In genomic region chr4:100998145-100998544, GRCm38 (mm10) we compare ENCODE assay signal across 9 mouse cellular contexts. TPM values are rescaled to one million over a fixed set of nuclear protein-coding genes. Genes with fewer than 3 reads are reported as not detected.
DNase-seq lines count a peak whose midpoint lies in the region; ATAC-seq and TF ChIP-seq lines count a peak whose summit lies in the region.
"Had no signal": no experiment of that assay in that cellular context is flagged by ENCODE, and none has a peak within 500 bp of the region (broad histone marks: within the 10 kb centered on the region; RNA-seq: fewer than 3 reads in every experiment).

No protein-coding gene starts in this region.

- no peak overlapping the region for H3K4me2 ChIP-seq in intestine, embryonic 14.5 days (ENCODE audit: low read length)
- no peak overlapping the region for H3K4me2 ChIP-seq in intestine, embryonic 15.5 days (replicated peaks)
- H3K4me2 ChIP-seq in midbrain, embryonic 16.5 days (ENCODE audit: low read length): no peak overlapping the region
- H3K4me2 ChIP-seq: limb, embryonic 15.5 days had no signal

- H3K27ac ChIP-seq in intestine, embryonic 14.5 days (ENCODE audit: low read depth): no peak overlapping the region
- H3K27ac ChIP-seq in intestine, embryonic 15.5 days: no peak overlapping the region
- H3K27ac ChIP-seq in cortical plate, adult 2 months (ENCODE audit: insufficient read depth, low read length): no peak overlapping the region
- no peak overlapping the region for H3K27ac ChIP-seq in limb, embryonic 10.5 days
- peak overlapping the region; percentile 54 for H3K27ac ChIP-seq in midbrain, embryonic 16.5 days (ENCODE audit: low read length)
- H3K27ac ChIP-seq: limb, embryonic 15.5 days had no signal

- intact Hi-C loops in heart, postnatal 36 days (cut with DNase I): loop anchor here (1.0 to 10.0 kb wide), 2 partner anchors 148 to 997 kb away; no protein-coding TSS in a partner anchor

- no peak overlapping the region for H3K4me3 ChIP-seq in intestine, embryonic 14.5 days (ENCODE audit: low read depth, low read length)
- H3K4me3 ChIP-seq in intestine, embryonic 15.5 days (replicated peaks): no peak overlapping the region
- H3K4me3 ChIP-seq in cortical plate, adult 2 months (ENCODE audit: insufficient read depth, low read length): no peak overlapping the region
- no peak overlapping the region for H3K4me3 ChIP-seq in limb, embryonic 10.5 days
- H3K4me3 ChIP-seq in midbrain, embryonic 16.5 days (ENCODE audit: low read depth, low read length): no peak overlapping the region
- H3K4me3 ChIP-seq: limb, embryonic 15.5 days had no signal

- H3K27me3 ChIP-seq in intestine, embryonic 14.5 days (replicated peaks; ENCODE audit: control insufficient read depth, insufficient read depth, low read length): no peaks in the 10 kb centered on the region
- H3K27me3 ChIP-seq in intestine, embryonic 15.5 days (replicated peaks): no peaks in the 10 kb centered on the region
- H3K27me3 ChIP-seq in limb, embryonic 10.5 days (ENCODE audit: low read depth, poor library complexity, severe bottlenecking): no peaks in the 10 kb centered on the region
- H3K27me3 ChIP-seq in midbrain, embryonic 16.5 days (ENCODE audit: control insufficient read depth, insufficient read depth, low read depth, low read length): no peaks in the 10 kb centered on the region
- H3K27me3 ChIP-seq: limb, embryonic 15.5 days had no signal

- 18% methylated on average over 2 of the region's 2 CpGs for WGBS in intestine, embryonic 14.5 days
- whole genome bisulfite sequencing in intestine, embryonic 15.5 days: 14% methylated on average over 2 of the region's 2 CpGs
- 31% methylated on average over 2 of the region's 2 CpGs for WGBS in limb, embryonic 10.5 days
- 12% methylated on average over 2 of the region's 2 CpGs for WGBS in midbrain, embryonic 16.5 days

- no peaks in the 10 kb centered on the region for H3K4me1 ChIP-seq in intestine, embryonic 14.5 days (replicated peaks; ENCODE audit: control insufficient read depth, insufficient read depth, low read length)
- H3K4me1 ChIP-seq in intestine, embryonic 15.5 days (replicated peaks): no peaks in the 10 kb centered on the region
- no peaks in the 10 kb centered on the region for H3K4me1 ChIP-seq in cortical plate, adult 2 months (ENCODE audit: control insufficient read depth, insufficient read depth, low read length)
- no peaks in the 10 kb centered on the region for H3K4me1 ChIP-seq in limb, embryonic 10.5 days
- H3K4me1 ChIP-seq in midbrain, embryonic 16.5 days (ENCODE audit: control insufficient read depth, insufficient read depth, low read length): peaks cover 49% of the 10 kb centered on the region
- H3K4me1 ChIP-seq: limb, embryonic 15.5 days had no signal

- H3K36me3 ChIP-seq in intestine, embryonic 14.5 days (ENCODE audit: control insufficient read depth, insufficient read depth, low read length): peaks cover 29% of the 10 kb centered on the region
- H3K36me3 ChIP-seq in intestine, embryonic 15.5 days: peaks cover 15% of the 10 kb centered on the region
- peaks cover 89% of the 10 kb centered on the region for H3K36me3 ChIP-seq in limb, embryonic 10.5 days
- H3K36me3 ChIP-seq in midbrain, embryonic 16.5 days (ENCODE audit: control insufficient read depth, insufficient read depth, low read length): peaks cover 3% of the 10 kb centered on the region

- TF ChIP-seq CTCF in cortical plate, adult 2 months (IDR thresholded peaks at IDR 0.05; ENCODE audit: extremely low read depth, insufficient read depth, low read length): peak; percentile 89

- H3K9me3 ChIP-seq in intestine, embryonic 14.5 days (ENCODE audit: control insufficient read depth, low read length): no peaks in the 10 kb centered on the region
- no peaks in the 10 kb centered on the region for H3K9me3 ChIP-seq in intestine, embryonic 15.5 days
- H3K9me3 ChIP-seq in limb, embryonic 10.5 days (replicated peaks): no peaks in the 10 kb centered on the region
- H3K9me3 ChIP-seq in midbrain, embryonic 16.5 days (replicated peaks; ENCODE audit: control insufficient read depth, low read length, poor library complexity, severe bottlenecking): no peaks in the 10 kb centered on the region
- H3K9me3 ChIP-seq: limb, embryonic 15.5 days had no signal

- H3K9ac ChIP-seq in intestine, embryonic 14.5 days (ENCODE audit: low read length): no peak overlapping the region
- H3K9ac ChIP-seq in intestine, embryonic 15.5 days: no peak overlapping the region
- H3K9ac ChIP-seq in midbrain, embryonic 16.5 days (ENCODE audit: low read depth, low read length): no peak overlapping the region
- H3K9ac ChIP-seq: limb, embryonic 15.5 days had no signal

- TF ChIP-seq POLR2A in cortical plate, adult 2 months (IDR thresholded peaks at IDR 0.05; ENCODE audit: extremely low read depth, insufficient read depth, low read length): no peak

- peak; percentile 65 for DNase-seq in intestine, embryonic 14.5 days (ENCODE audit: low spot score)
- DNase-seq in Muller cell, postnatal 12 days (ENCODE audit: inconsistent ontology term): peak; percentile 46
- peak; percentile 42 to 44 for DNase-seq in heart, postnatal 36 days
- DNase-seq in limb, embryonic 10.5 days (ENCODE audit: low spot score): peak; percentile 54
- DNase-seq in thymus, postnatal 4 days: peak; percentile 58

- ATAC-seq in intestine, embryonic 14.5 days (replicated peaks; ENCODE audit: low FRiP score, low TSS enrichment, low read depth): no peak
- ATAC-seq in intestine, embryonic 15.5 days: no peak
- ATAC-seq in midbrain, embryonic 16.5 days: no peak

RNA-seq across cellular contexts. Expression of gene Gm10577, which starts 22.4 kb away (rescaled TPM):
- polyA plus RNA-seq in intestine, embryonic 14.5 days (2014; fragmentation: Nextera tagmentation; extraction: Ambion mirVana): not detected in 2 replicates
- polyA plus RNA-seq in intestine, embryonic 15.5 days (2015; fragmentation: Nextera tagmentation; extraction: Ambion mirVana): not detected in 2 replicates
- not detected in 2 replicates for polyA plus RNA-seq in cortical plate, adult 2 months (2012; rRNA removed)
- total RNA-seq in heart, postnatal 36 days (2021): not detected
- polyA plus RNA-seq in limb, embryonic 10.5 days (2016; fragmentation: Nextera tagmentation; extraction: Ambion mirVana): not detected in 2 replicates
- not detected in 2 replicates for polyA plus RNA-seq in midbrain, embryonic 16.5 days (2015; fragmentation: Nextera tagmentation; extraction: Ambion mirVana)
- polyA plus RNA-seq: limb, embryonic 15.5 days had no signal
